Mouse (Mus musculus) retina, adult 2 months (tissue): ENCODE measurements around the gene Pip4k2a.

ENCODE experiments used
- DNase-seq: peaks from one replicate; pipeline ENCODE4 v3.0.0-alpha.2; 2012; ENCODE audit warnings: low read depth, low spot score

The Pip4k2a gene

DNA sequence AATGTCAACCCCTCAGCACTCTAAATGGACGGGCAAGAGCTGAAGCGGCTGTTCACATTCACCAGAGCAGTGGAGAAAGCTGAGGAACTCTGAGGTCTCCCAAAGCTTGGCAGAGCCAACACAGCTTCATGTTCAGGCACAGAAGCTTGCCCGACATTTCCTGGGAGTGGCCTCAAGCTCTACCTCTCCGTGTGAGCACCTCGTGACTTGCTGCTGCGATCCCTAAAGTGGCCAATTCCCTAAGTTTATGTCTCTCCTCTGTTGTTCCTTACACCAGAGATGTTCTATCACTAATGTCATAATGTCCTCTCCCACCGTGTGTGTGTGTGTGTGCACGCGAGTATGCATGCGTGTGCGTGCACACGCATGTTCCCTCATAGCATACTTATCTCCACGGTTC lies 42.3 kb downstream of the Pip4k2a start:
- DNase-seq = no peak

DNA sequence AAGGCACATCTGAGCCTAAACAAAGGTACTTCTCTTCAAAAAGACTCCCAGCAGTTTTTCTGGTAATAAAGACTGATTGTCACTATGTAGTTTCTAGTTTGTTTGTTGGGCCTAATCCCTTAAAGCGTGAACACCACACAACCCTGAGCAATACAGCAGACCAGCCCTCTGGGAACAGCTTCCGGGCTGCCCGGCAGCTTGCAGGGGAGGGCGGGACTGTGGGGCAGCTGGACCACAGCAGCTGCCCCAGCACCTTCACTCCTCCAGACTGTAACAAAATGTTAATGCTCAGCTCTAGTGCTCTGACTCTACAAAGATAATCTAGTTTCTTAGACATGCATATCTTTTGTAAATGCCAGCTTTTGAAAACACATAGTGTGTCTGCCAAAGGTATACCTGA lies 42.9 kb downstream of the Pip4k2a start:
- DNase-seq = no peak

DNA sequence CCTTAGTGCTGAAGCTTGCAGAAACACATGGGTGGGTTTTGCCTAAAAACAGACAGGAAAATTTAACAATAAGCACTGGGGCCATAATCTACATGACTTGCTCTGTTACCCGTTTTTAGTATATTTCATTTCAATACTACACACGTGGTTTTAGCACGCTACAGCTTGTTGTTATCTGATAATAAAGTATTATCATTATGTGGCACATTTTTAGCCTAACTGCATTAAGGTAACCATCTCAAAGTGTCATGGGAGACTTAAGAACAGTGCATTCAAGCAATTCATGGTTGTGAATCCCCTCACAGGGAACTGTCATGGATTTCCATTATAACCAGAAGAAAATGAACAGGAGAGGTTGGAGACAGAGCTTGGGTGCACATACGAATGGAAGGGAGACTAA lies 43.5 kb downstream of the Pip4k2a start:
- no peak for DNase-seq

DNA sequence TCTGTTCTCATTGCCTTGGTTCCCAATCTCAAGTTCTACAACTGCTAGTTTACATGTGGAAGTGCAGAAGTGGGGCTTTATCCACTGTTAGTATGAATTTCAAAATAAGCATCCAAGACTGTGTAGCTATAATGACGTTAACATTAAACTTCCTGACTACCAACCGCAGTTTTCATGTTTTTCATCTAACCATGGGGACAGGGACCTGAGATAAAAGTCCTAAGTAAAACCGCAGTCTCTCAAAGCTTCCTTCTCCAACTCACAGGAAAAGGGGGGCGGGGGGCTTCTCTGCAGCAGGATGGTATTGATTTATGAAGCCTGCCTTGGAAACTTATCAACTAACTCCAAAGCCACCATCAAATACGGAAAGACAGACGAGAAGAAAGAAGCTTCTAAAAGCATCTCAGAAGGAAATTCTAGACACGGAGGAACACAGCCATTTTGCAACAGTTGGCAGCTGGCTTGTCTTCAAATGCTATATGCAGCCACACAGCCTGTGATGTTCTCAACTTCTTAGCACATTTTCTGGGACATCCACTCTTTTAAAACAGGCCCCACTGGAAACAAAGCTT lies 45.7 kb downstream of the Pip4k2a start:
- DNase-seq = no peak

DNA sequence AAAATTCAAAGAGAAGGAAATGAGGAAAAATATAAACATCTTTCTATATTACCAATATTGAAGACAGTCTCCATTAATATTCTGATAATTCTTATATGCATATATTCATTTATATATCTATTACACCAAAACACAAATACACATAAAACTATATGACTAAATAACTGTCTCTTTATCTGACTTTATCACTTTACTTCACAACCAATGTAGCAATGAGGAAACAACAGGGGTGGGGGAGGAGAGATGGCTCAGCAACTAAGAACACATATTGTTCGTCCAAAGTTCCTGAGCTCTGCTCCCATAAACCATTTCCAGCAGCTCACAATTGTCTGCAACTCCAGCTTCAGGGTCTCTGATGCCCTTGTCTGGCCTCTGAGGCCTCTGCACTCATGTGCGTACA lies 47.2 kb downstream of the Pip4k2a start:
- DNase-seq = no peak

DNA sequence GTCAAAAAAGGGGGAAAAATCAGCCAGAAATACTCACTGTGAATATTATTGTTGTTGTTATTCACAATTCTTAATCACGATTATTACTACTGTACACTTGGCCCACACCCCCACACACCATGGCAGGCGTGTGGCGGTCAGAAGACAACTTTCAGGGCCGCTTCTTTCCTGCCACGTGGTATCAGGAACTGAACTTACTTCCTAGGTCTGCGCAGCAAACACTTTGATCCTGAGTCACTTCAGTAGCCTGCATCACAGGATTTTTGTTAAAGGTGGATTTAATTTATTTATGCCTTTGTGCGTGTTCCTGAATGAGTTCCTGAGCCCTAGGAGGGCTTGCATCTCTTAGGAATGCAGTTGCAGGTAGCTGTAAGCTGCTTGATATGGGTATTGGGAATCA lies 49.2 kb downstream of the Pip4k2a start:
- no peak for DNase-seq

DNA sequence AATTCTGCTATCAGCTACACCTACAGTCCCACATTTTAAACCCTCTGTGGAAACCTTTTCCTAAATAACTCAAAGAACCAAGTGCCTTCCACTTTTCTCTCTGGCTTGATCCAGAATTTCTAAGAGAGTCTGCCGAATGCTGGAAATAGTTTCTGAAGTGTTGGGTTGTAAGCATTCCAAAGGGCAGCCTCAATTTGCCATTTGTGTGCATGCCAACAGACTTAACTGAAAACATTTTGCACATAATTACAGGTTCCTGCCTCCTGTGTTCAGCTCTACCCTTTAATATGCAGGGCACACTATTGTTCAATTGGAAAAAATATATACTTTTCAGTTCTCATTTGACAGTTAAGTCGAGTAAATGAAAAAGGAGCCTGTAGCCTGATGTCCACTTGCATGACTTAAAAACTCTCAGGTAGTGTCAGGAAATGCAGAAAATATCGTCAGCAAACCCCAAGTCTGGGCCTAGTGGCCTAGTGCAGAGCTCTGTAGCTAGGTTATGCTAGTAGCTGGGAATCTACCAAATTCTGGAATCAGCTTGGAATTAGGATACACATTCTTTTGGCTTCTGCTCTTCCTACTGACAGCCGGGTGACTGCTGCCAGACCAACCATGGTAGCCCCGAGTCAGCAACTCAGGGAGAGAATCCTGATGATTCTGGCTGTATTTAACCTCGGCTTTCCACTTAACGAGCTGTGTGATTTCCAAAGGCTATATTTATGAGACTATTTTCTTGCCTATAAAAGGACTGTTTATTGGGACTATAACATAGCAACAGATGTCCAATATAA lies 50.1 kb downstream of the Pip4k2a start:
- DNase-seq = no peak

DNA sequence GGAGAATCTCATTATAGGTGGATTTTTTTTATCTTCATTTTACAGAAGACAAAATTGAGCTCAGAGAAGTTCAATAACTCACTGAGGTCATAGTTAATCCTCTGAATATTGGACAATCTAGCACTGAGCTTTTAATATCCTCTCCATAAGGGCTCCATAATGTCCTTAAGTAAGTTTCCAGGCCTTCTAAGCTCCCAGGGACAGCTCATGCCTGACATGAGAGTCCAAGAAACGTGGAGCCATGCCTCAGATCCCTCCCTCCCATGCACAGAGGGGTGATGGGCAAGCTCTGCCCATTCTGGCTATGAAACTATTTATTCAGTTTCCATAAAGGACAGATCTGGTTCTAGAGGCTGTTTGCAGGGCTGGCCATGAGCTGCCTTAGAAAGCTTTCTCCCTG lies 52.5 kb downstream of the Pip4k2a start:
- no peak for DNase-seq

DNA sequence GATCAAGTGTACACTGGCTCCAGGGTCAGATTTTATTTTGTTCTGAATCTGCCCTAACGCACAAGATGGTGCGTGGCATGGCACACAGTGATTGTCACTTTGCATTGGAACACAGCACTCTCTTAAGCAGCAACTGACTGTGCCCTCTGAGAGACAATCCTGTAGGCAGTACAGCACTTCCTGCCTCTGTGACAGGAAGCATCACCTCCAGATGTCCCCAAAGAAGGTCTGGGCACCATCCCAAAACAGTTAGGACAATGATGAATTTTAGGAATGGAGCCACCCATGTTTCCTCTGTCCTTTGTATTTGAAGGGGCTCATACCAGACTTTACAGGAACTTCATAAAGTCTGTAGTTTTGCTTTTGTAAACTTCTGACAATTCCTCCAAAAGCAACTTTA lies 54.0 kb downstream of the Pip4k2a start:
- no peak for DNase-seq

DNA sequence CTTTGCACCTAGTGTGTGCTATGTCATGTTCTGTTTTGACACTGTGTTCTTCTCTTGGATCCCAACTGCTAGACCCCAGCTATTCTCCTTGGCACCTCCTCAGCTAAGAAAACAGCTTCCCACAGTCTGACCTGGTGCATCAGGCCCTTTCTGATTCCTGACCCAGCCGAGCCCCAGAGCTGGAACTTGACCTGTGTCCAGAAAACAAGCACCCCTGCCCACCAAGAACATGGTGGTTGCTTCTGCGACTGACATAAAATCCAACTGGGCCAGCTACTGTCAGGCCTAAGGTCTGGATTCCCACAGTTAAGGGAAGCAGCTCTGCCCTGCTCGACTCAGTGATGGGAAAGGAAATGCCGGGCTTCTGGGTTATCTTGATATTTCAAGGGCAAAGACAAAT lies 54.6 kb downstream of the Pip4k2a start:
- DNase-seq = no peak

DNA sequence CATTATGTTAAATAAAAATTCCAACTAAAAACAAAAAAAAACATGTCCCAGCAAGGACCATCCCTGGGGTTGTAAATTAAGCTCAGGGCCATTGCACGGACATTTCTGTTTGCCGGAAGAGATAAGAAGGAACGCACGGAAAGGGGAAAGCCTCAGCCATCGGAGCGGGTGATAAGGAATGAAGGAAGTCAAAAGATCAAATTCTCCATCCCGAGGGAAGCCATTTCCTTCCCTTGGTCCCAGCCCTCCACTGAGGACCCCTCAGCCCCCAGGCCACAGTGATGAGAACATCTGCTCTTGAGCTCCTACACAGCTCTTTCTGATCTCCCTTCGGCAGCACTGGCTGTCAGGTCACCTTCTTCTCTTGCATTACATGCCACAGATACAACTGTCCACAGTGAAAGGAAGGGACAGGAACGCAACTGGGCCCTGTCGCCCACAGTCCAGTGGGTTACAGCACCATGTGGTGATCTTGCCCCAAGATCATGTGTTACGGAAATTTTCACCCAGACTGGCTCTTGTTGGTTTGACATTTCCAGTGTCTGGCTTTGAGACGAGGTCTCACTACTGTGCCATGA lies 57.1 kb downstream of the Pip4k2a start:
- DNase-seq = no peak

DNA sequence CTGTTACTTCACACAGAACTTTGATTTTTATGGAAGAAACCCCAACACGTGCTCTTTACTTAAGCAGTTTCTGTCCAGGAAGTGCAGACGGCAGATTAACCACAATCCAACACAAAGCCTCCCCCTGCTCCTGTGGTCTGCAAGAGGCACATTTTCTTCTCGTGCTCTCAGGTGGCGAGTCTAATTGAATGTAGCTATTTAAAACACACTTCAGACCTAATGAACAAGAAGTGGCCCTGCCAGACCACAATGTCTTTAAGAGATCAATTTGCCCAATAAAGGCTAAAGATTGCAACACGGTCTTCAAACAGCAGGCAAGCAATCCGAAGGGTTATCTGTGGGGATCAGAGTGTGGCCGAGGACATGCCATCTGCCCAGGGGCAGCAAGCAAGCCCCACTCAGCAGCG lies 59.0 kb downstream of the Pip4k2a start:
- no peak for DNase-seq

DNA sequence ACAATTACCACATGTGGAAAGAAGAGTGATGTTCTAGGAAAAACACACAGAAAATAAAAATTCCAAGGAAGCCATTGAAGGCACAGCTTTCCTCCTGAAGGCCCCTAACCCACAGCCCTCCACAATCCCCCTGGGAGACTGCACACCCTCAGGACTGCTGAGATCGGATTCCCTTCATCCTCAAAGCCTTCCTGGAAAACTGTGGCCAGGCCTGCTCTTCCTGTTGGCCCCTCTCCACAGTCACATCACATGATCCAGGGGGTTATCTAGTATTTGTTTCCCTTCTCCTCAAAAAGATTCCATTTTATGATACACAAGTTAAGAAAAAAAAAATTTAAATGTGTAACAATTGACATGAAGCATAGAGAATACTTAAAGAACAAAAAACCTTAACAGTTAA lies 59.7 kb downstream of the Pip4k2a start:
- no peak for DNase-seq

DNA sequence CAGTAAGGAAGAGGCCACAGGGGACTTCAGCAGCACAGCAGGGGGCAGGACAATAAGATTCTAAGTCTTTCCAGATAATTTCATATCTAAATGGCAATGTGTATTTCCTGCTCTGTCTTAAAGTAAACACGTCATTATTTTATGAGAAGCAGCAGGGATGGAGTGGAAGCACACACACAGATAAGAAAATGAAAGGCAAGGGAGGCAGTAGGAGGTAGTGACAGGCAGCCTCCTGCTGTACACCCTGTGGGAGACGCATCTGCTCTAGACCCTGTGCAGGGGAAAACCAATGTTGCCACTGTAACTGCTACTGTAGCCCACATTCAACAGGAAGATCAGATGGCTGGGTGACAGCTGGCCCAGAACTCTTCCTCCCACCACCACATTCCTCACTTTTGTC lies 60.3 kb downstream of the Pip4k2a start:
- DNase-seq = no peak

DNA sequence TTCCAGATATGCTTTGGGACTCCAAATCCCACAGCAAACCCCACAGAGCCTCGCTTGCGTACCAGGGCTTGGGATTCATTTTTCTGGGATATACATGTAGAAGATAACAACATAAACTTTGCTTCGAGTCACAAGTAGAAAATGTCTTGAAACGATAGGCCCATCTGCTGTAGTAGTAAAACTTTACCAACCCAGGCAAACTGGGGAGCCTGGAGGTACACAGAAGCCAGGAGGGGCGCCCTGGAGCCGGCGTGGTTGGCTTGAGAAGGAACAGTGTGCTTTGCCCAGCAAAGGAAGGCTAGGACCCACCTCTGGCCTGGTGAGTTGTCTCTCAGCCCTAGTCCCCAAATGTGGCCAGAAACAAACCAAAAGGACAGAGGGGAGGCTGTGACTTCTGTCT lies 61.5 kb downstream of the Pip4k2a start:
- no peak for DNase-seq

DNA sequence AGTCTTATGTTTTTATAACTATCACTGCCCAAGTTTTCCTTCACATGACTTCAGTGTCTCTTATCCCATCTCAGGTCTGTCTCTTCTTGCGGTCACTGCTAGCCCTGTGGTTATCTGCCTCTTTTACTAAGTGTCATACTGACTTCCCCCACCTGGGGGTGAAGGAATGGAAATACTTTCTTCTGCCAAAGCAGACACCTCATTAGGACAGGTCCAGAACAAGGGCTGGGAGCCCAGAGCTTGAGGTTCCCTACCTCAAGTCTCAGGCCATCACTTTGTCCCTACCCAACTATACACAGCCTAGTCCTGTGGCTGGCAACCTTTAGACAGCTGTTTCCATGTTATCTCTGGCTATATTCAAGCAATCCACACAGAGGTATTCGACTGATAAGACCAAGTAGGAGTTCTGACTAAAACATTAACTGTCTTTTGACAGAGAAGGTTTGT lies 62.3 kb downstream of the Pip4k2a start:
- DNase-seq = no peak

DNA sequence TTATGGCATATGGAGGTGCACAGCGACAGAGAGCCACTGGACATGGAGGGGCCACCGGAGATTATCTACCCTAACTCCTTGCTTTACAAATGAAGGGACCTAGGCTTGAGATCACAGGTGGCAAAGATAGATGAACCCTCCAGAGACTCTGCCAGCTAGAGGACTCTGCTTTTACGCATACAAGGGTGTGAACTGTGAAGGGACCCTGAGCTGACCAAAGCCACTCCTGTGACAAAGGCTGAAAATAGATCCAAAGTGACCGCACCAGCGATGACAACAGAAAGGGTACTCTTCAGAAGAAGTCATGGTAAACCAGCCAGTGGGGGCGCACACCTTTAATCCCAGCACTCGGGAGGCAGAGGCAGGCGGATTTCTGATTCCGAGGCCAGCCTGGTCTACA lies 63.8 kb downstream of the Pip4k2a start:
- DNase-seq = no peak

DNA sequence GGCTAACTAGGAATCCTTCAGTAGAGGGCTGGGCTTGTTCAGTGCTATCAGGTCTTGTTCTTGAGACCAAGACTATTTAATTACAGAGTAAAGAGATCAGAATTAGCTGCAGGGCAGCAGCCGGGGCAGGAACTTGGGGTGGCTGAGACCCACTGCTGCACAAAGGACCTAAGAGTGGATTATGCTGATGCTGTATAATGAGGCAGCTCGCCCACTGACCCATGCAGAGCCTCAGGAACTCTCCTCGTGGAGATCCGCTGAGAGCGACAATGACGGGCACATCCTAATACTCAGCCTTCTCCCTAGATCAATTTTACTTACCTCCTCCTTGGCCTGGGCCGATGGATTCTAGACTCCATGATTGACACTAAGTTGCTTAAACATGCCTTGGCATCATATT lies 64.5 kb downstream of the Pip4k2a start:
- no peak for DNase-seq

DNA sequence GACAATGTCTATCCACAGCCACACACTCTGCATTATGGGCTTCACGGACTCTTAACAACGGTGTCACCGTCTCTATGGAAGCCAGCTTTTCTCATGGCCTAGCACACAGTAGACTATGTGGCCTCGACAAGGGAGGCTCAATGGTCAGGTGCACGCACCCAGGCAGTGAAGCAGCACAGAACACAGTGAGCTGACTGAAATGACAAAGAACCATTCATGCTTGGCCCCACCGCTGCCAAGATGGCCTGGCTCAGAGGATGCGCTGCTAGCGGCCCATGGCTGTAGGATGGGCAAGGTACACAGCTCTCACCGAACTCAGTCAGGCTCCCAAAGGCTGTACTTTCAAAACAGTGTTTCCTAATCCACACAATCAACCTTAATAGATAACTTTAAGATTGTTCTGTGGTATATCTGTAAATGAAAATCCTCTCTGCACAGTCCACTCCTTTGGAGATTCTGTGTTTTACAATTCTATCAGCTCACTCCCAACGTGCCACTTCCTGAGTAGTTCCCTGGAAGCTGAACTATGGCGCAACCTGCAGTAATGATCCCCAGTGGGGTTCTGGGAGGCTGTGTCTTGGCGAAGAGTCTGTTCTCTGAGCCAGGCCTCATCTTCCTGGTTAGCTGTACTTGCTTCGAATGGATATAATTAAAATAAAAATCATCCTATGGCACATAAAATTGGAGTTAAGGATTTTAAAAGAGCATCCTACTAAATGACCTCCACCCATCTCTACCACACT lies 67.4 kb downstream of the Pip4k2a start:
- DNase-seq = no peak

DNA sequence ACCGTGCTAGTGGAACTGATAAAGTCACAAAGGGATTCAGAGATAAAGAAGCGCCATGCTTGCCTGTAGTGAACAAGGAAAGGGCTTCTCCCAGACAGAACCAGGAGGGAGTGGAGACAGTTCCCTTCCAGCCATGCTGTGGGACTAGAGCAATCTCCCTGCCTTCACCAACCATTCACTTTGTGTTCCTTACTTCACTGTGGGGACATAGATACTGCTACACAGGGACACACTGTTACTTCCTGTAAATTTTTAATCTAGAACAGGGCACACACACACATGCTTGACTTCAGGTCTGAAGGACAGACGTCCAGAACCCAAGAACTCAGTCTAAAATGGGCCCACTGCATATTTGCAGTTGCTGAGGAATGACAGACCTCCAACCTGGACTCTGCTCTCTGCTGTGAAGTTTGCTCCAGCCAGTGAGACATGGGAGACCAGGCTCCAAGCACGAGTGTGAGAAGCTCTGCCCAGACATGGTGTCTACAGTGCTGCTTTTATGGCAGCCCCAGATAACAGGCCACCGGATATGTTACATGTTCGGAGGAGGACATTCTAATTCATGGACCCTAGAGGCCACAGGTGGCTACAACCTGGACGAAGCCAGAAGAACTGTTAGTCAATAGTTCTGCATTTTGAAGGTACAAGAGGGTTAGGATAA lies 69.2 kb downstream of the Pip4k2a start:
- no peak for DNase-seq

DNA sequence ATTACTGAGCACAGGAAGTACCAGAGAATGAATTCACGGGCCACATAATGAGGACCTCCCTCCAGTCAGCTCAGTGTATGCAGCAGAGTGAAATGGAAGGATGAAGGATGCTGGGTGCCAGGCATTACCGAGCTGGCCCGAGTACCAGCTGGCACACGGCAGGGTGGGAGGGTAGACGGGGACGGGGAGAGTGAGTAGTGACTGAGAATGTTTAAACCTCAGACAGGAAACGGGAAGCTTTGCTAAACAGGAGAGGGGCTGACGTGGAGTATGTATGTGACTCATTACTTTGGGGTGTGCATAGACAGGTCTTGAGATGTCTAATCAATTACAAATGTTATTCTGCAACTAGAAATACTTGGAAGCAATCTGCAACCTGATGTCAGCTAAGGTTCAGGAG lies 69.7 kb downstream of the Pip4k2a start:
- no peak for DNase-seq
